Mouse (Mus musculus): ENCODE measurements around the gene Phactr2. TPM values are rescaled to one million over a fixed set of nuclear protein-coding genes. Genes with fewer than 3 reads are reported as not detected.

Phactr2 gene
- polyA plus RNA-seq, 1 experiment from 2014 or later: 55.5 TPM

GRCm38 (mm10) chr10:13312576-13312975, 161.6 kb downstream of the Phactr2 start:
- Histone ChIP-seq H3K9ac (ENCODE audit: low read length) (no peak overlapping the region), H3K27ac (ENCODE audit: low read length) (peak overlapping the region; percentile 30; the same call in 1 of the 2 replicates), H3K36me3 (ENCODE audit: control insufficient read depth, insufficient read depth) (0 out of 2 replicates have a peak, but pooled peaks cover 3% of the 10 kb centered on the region), H3K4me3 (ENCODE audit: low read length) (no peak overlapping the region), H3K4me1 (ENCODE audit: control insufficient read depth, insufficient read depth, low read length) (peaks cover 59% of the 10 kb centered on the region), H3K4me2 (ENCODE audit: low read depth, low read length) (no peak overlapping the region), H3K27me3 (ENCODE audit: control insufficient read depth, insufficient read depth, low read length) (no peaks in the 10 kb centered on the region), H3K9me3 (replicated peaks; ENCODE audit: control insufficient read depth, low read length) (no peaks in the 10 kb centered on the region)
- WGBS: 62% methylated on average over 6 of the region's 6 CpGs
- no peak for ATAC-seq (replicated peaks; ENCODE audit: extremely low read depth, insufficient read depth, low FRiP score)

- H3K27me3 ChIP-seq (ENCODE audit: control insufficient read depth, insufficient read depth, low read length): no peaks in the 10 kb centered on the region
- no peak overlapping the region for H3K9ac ChIP-seq (ENCODE audit: low read length)
- no peak overlapping the region for H3K4me3 ChIP-seq (ENCODE audit: low read length)
- 74% methylated on average over 6 of the region's 6 CpGs for WGBS
- H3K36me3 ChIP-seq (ENCODE audit: control insufficient read depth, insufficient read depth): peaks cover 5% of the 10 kb centered on the region; the same call in 1 of the 2 replicates
- peaks cover 57% of the 10 kb centered on the region for H3K4me1 ChIP-seq (ENCODE audit: control insufficient read depth, insufficient read depth, low read length)
- H3K27ac ChIP-seq (ENCODE audit: low read length): peak overlapping the region; percentile 49
- H3K4me2 ChIP-seq (ENCODE audit: low read depth, low read length): no peak overlapping the region
- no peaks in the 10 kb centered on the region for H3K9me3 ChIP-seq (replicated peaks; ENCODE audit: control insufficient read depth, low read length)
- no peak for ATAC-seq (replicated peaks; ENCODE audit: extremely low read depth, insufficient read depth, low FRiP score)
Observed at GRCm38 (mm10) chr10:13311612-13312011, 162.6 kb downstream of the Phactr2 start.

GRCm38 (mm10) chr10:13310075-13310474, 164.1 kb downstream of the Phactr2 start:
- peak; percentile 20; the same call in 1 of the 2 replicates for ATAC-seq (replicated peaks; ENCODE audit: extremely low read depth, insufficient read depth, low FRiP score)
- peaks cover 50% of the 10 kb centered on the region for H3K4me1 ChIP-seq (ENCODE audit: control insufficient read depth, insufficient read depth, low read length)
- H3K9ac ChIP-seq (ENCODE audit: low read length): no peak overlapping the region
- H3K4me2 ChIP-seq (ENCODE audit: low read depth, low read length): no peak overlapping the region
- no peaks in the 10 kb centered on the region for H3K9me3 ChIP-seq (replicated peaks; ENCODE audit: control insufficient read depth, low read length)
- 33% methylated on average over 3 of the region's 3 CpGs for WGBS
- no peaks in the 10 kb centered on the region for H3K27me3 ChIP-seq (ENCODE audit: control insufficient read depth, insufficient read depth, low read length)
- H3K27ac ChIP-seq (ENCODE audit: low read length): peak overlapping the region; percentile 46
- no peak overlapping the region for H3K4me3 ChIP-seq (ENCODE audit: low read length)
- peaks cover 5% of the 10 kb centered on the region; the same call in 1 of the 2 replicates for H3K36me3 ChIP-seq (ENCODE audit: control insufficient read depth, insufficient read depth)

- ATAC-seq (replicated peaks; ENCODE audit: extremely low read depth, insufficient read depth, low FRiP score): no peak
- H3K36me3 ChIP-seq (ENCODE audit: control insufficient read depth, insufficient read depth): peaks cover 5% of the 10 kb centered on the region; the same call in 1 of the 2 replicates
- no peak overlapping the region for H3K27ac ChIP-seq (ENCODE audit: low read length)
Observed at GRCm38 (mm10) chr10:13304641-13305241, 169.5 kb downstream of the Phactr2 start.

GRCm38 (mm10) chr10:13303271-13304265, 170.6 kb downstream of the Phactr2 start:
- WGBS: 70% methylated on average over 13 of the region's 13 CpGs
- H3K36me3 ChIP-seq (ENCODE audit: control insufficient read depth, insufficient read depth): peaks cover 5% of the 10 kb centered on the region; the same call in 1 of the 2 replicates
- H3K4me1 ChIP-seq (ENCODE audit: control insufficient read depth, insufficient read depth, low read length): peaks cover 15% of the 10 kb centered on the region
- no peak overlapping the region for H3K4me3 ChIP-seq (ENCODE audit: low read length)
- ATAC-seq (replicated peaks; ENCODE audit: extremely low read depth, insufficient read depth, low FRiP score): no peak
- H3K9ac ChIP-seq (ENCODE audit: low read length): no peak overlapping the region
- H3K9me3 ChIP-seq (replicated peaks; ENCODE audit: control insufficient read depth, low read length): no peaks in the 10 kb centered on the region
- 0 out of 2 replicates have a peak overlapping the region, but pooled peaks have one; percentile 35 for H3K27ac ChIP-seq (ENCODE audit: low read length)
- H3K27me3 ChIP-seq (ENCODE audit: control insufficient read depth, insufficient read depth, low read length): no peaks in the 10 kb centered on the region
- H3K4me2 ChIP-seq (ENCODE audit: low read depth, low read length): no peak overlapping the region

More at GRCm38 (mm10) chr10:13304641-13305241, 169.5 kb downstream of the Phactr2 start:
- Histone ChIP-seq H3K9ac (ENCODE audit: low read length) (no peak overlapping the region), H3K4me3 (ENCODE audit: low read length) (no peak overlapping the region), H3K27me3 (ENCODE audit: control insufficient read depth, insufficient read depth, low read length) (no peaks in the 10 kb centered on the region), H3K4me1 (ENCODE audit: control insufficient read depth, insufficient read depth, low read length) (peaks cover 20% of the 10 kb centered on the region), H3K9me3 (replicated peaks; ENCODE audit: control insufficient read depth, low read length) (no peaks in the 10 kb centered on the region), H3K4me2 (ENCODE audit: low read depth, low read length) (no peak overlapping the region)
- 80% methylated on average over 10 of the region's 10 CpGs for WGBS

- Histone ChIP-seq H3K27ac (ENCODE audit: low read length) (0 out of 2 replicates have a peak overlapping the region, but pooled peaks have one; percentile 16), H3K4me1 (ENCODE audit: control insufficient read depth, insufficient read depth, low read length) (peaks cover 15% of the 10 kb centered on the region), H3K9ac (ENCODE audit: low read length) (no peak overlapping the region), H3K27me3 (ENCODE audit: control insufficient read depth, insufficient read depth, low read length) (no peaks in the 10 kb centered on the region), H3K4me3 (ENCODE audit: low read length) (no peak overlapping the region), H3K9me3 (replicated peaks; ENCODE audit: control insufficient read depth, low read length) (no peaks in the 10 kb centered on the region), H3K36me3 (ENCODE audit: control insufficient read depth, insufficient read depth) (peaks cover 4% of the 10 kb centered on the region; the same call in 1 of the 2 replicates), H3K4me2 (ENCODE audit: low read depth, low read length) (no peak overlapping the region)
- ATAC-seq (replicated peaks; ENCODE audit: extremely low read depth, insufficient read depth, low FRiP score): no peak
- WGBS: 72% methylated on average over 6 of the region's 6 CpGs
Observed at GRCm38 (mm10) chr10:13300601-13301000, 173.6 kb downstream of the Phactr2 start.

- Histone ChIP-seq H3K9me3 (replicated peaks; ENCODE audit: control insufficient read depth, low read length) (no peaks in the 10 kb centered on the region), H3K27ac (ENCODE audit: low read length) (no peak overlapping the region), H3K36me3 (ENCODE audit: control insufficient read depth, insufficient read depth) (peaks cover 4% of the 10 kb centered on the region; the same call in 1 of the 2 replicates), H3K4me1 (ENCODE audit: control insufficient read depth, insufficient read depth, low read length) (peaks cover 19% of the 10 kb centered on the region), H3K4me2 (ENCODE audit: low read depth, low read length) (no peak overlapping the region), H3K27me3 (ENCODE audit: control insufficient read depth, insufficient read depth, low read length) (no peaks in the 10 kb centered on the region), H3K9ac (ENCODE audit: low read length) (no peak overlapping the region), H3K4me3 (ENCODE audit: low read length) (no peak overlapping the region)
- 90% methylated on average over 6 of the region's 6 CpGs for WGBS
- no peak for ATAC-seq (replicated peaks; ENCODE audit: extremely low read depth, insufficient read depth, low FRiP score)
Observed at GRCm38 (mm10) chr10:13300196-13300595, 174.0 kb downstream of the Phactr2 start.

GRCm38 (mm10) chr10:13294886-13295285, 179.3 kb downstream of the Phactr2 start:
- no peak for ATAC-seq (replicated peaks; ENCODE audit: extremely low read depth, insufficient read depth, low FRiP score)
- no peaks in the 10 kb centered on the region for H3K27me3 ChIP-seq (ENCODE audit: control insufficient read depth, insufficient read depth, low read length)
- H3K36me3 ChIP-seq (ENCODE audit: control insufficient read depth, insufficient read depth): peaks cover 15% of the 10 kb centered on the region
- no peak overlapping the region for H3K4me3 ChIP-seq (ENCODE audit: low read length)
- 84% methylated on average over 2 of the region's 2 CpGs for WGBS
- H3K4me1 ChIP-seq (ENCODE audit: control insufficient read depth, insufficient read depth, low read length): peaks cover 18% of the 10 kb centered on the region
- H3K4me2 ChIP-seq (ENCODE audit: low read depth, low read length): no peak overlapping the region
- no peak overlapping the region for H3K27ac ChIP-seq (ENCODE audit: low read length)
- no peak overlapping the region for H3K9ac ChIP-seq (ENCODE audit: low read length)
- H3K9me3 ChIP-seq (replicated peaks; ENCODE audit: control insufficient read depth, low read length): no peaks in the 10 kb centered on the region
